Mouse (Mus musculus): ENCODE measurements at regions not wholly inside any gene's neighbourhood (a gene's known extent, or its start where the extent isn't known, plus 50 kb on each side); places are given as distances from the start of the nearest gene placed in this dataset.

DNA sequence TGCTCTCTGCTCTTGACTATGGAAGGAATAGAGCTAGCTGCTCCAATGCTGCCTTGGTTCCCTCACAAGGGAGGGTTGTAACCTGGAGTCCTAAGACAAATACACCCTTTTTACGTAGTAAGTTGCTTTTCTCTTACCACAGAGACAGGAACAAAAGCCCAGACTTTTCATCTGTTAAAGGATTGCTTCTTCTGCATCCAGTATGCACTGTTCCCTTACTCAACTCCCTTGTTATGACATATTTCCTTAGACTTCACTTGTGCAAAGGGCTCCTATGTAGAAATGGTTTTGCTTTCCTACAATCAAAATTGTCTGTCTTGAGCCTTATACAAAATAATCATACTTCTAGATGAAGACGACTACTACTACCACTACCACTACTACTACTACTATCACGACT is 62.2 kb upstream of the Lhfpl2 start:
- TF ChIP-seq CTCF (IDR thresholded peaks at IDR 0.05; ENCODE audit: low read depth) (no peak), EP300 (IDR thresholded peaks at IDR 0.05; ENCODE audit: low read depth) (no peak)
